Mouse (Mus musculus) retina, adult 2 months (tissue): Measurements from ENCODE around the gene Mpst.

Source experiments
- DNase-seq: peaks from one replicate; pipeline ENCODE4 v3.0.0-alpha.2; 2012; ENCODE audit warnings: low read depth, low spot score

The Mpst gene

GRCm38 (mm10) chr15:78406293-78406934 is at the start of gene Mpst:
Gene Mpst, plus strand, starts transcription at chr15:78406416.
- peak; percentile 58 for DNase-seq

- no peak for DNase-seq
Measured at GRCm38 (mm10) chr15:78365916-78366315, 40.3 kb upstream of the Mpst start.

GRCm38 (mm10) chr15:78366875-78367274 is 39.3 kb upstream of the Mpst start:
- no peak for DNase-seq

GRCm38 (mm10) chr15:78367811-78368210 is 38.4 kb upstream of the Mpst start:
- DNase-seq: no peak

- DNase-seq: no peak
Measured at GRCm38 (mm10) chr15:78368926-78369346, 37.3 kb upstream of the Mpst start.

GRCm38 (mm10) chr15:78369641-78370040 is 36.6 kb upstream of the Mpst start:
- DNase-seq: no peak

GRCm38 (mm10) chr15:78372796-78373195 is 33.4 kb upstream of the Mpst start:
- DNase-seq: no peak

GRCm38 (mm10) chr15:78374204-78374603 is 32.0 kb upstream of the Mpst start:
- DNase-seq: no peak

GRCm38 (mm10) chr15:78377859-78378258 is 28.4 kb upstream of the Mpst start:
- DNase-seq: no peak

GRCm38 (mm10) chr15:78378556-78378955 is 27.7 kb upstream of the Mpst start:
- DNase-seq: no peak

- no peak for DNase-seq
Measured at GRCm38 (mm10) chr15:78380208-78380607, 26.0 kb upstream of the Mpst start.

GRCm38 (mm10) chr15:78380741-78381140 is 25.5 kb upstream of the Mpst start:
- DNase-seq: no peak

- DNase-seq: no peak
Measured at GRCm38 (mm10) chr15:78382115-78382514, 24.1 kb upstream of the Mpst start.

- DNase-seq: no peak
Measured at GRCm38 (mm10) chr15:78383450-78384219, 22.6 kb upstream of the Mpst start.

- no peak for DNase-seq
Measured at GRCm38 (mm10) chr15:78384220-78385116, 21.7 kb upstream of the Mpst start.

GRCm38 (mm10) chr15:78385564-78385963 is 20.7 kb upstream of the Mpst start:
- DNase-seq: no peak

GRCm38 (mm10) chr15:78390855-78391254 is 15.4 kb upstream of the Mpst start:
- no peak for DNase-seq

- no peak for DNase-seq
Measured at GRCm38 (mm10) chr15:78395478-78395962, 10.7 kb upstream of the Mpst start, which contains the start of gene Tex33. Gene Tex33, minus strand, starts transcription at chr15:78395912.

- no peak for DNase-seq
Measured at GRCm38 (mm10) chr15:78401345-78401744, 4.9 kb upstream of the Mpst start.

GRCm38 (mm10) chr15:78401921-78402320 is 4.3 kb upstream of the Mpst start:
- DNase-seq: no peak

GRCm38 (mm10) chr15:78402423-78402822 is 3.8 kb upstream of the Mpst start:
- DNase-seq: no peak

- DNase-seq: no peak
Measured at GRCm38 (mm10) chr15:78403301-78403741, 2.9 kb upstream of the Mpst start.
